Mouse (Mus musculus): ENCODE measurements around the gene Slc9a8. TPM values are rescaled to one million over a fixed set of nuclear protein-coding genes. Genes with fewer than 3 reads are reported as not detected.
A peak's percentile ranks its signal among the peaks of the same experiment; 100 is the strongest.

Gene Slc9a8
- polyA plus RNA-seq, 1 experiment, result 49.6 TPM

DNA sequence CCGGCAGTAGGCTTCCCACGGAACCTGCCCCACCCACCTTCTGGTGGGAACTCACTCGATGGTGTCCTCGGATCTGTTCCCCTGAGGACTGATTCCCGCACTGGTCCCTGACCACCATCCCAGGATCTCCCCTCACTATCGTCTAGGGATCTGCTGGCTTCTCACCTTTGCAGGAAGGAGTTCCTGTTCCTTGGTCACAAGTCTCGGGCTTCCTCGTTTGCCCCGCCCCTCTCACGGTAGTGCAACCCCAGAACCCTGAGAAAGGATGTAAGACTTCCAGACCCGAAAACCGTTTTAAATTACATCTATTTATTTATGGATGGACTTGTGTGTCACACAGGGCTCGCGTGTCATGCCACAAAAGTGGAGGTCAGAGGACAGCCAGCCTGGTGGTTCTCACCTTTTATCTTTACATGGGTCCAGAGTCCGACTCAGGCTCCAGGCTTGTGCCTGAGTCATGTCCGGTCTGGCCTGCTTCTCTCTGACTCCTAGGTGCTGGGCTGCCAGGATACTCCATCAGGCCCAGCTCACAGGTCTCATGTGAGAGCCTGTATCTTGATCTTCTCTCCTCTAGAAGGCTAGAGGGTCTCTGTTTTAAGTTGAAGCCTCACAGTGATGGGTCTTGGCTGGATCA is 14.1 kb upstream of the Slc9a8 start:
- no peak for DNase-seq (ENCODE audit: extremely low spot score in 1 of 2, low spot score in 1 of 2)

DNA sequence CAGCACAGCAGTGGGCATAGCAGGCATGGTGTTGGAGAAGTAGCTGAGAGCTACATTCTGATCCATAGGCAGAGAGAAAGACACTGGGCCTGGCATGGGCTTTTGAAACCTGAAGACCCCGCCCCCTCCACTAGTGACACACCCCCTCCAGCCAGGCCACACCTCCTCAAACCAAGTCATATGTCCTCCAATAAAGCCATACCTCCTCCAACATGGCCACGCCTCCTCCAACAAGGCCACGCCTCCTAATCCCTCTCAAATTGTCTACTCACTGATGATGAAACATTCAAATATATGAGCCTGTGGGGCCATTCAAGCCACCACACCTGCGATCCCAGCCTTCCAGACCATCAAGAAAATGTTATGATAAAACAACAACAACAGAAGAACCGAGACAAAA is 7.1 kb upstream of the Slc9a8 start:
- no peak for DNase-seq (ENCODE audit: extremely low spot score in 1 of 2, low spot score in 1 of 2)

DNA sequence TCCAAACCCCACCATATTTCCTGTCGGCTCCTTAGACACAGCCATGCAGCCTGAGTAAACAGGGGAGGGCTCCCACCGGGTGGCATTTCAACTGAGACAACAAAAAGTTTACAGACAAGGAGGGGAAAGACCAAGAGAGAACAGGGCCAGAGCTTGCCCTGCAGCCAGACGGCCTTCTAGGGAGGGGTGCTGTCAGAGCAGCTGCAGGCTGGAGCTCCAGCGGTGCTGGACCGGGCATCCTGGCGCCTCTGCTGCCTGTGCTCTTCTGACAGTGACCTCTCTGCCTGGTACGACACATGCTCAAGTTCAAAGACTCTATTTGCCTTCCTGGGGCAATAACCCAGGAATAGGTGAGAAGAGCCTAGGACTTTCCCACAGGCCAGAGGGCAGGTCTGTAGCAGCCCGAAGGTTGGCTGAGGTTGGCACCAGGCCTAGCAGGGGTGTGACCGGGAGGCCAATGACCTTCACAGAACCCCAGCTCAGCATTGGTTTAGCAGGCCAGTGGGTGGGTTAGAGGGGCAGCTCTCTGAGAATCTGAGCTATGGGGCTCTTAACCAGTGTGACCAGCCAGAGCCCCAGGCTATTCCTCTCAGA is 5.4 kb upstream of the Slc9a8 start:
- no peak for DNase-seq (ENCODE audit: extremely low spot score in 1 of 2, low spot score in 1 of 2)

DNA sequence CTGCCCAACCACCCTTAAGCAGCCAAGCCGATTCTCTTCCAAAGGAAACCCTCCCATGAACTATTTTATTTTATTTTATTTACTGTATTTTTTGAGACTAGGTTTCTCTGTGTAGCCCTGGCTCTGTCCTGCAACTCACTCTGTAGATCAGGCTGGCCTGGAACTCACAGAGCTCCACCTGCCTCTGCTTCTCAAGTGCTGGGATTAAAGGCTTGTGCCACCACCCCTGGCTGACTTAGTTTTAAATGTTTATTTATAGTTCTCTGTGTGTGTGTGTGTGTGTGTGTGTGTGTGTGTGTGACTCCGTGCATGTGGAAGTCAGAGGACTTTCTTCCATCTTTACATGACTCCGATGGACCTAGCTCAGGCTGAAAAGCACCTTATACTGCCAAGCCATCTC is 4.5 kb upstream of the Slc9a8 start:
- DNase-seq (ENCODE audit: extremely low spot score in 1 of 2, low spot score in 1 of 2), result no peak

DNA sequence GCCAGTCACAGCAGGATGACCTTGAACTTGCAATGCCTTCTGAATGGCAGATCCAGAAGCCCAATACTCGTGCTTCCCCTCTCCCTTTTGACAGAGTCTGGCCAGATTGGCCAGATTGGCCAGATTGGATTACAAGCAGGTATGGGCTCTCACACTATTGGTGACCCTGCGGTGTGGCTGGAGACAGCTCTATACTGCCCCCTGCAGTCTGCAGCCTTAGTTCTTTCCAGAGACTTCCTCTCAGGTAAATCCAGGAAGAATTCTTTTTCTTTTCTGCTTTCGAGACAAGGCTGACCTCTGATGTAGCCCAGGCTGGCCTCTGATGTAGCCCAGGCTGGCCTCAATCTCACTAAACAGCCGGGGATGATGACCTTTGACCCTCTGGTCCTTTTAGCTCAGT is 3.8 kb upstream of the Slc9a8 start:
- peak in 1 of 2 experiments; percentile 85 for DNase-seq (ENCODE audit: extremely low spot score in 1 of 2, low spot score in 1 of 2)

DNA sequence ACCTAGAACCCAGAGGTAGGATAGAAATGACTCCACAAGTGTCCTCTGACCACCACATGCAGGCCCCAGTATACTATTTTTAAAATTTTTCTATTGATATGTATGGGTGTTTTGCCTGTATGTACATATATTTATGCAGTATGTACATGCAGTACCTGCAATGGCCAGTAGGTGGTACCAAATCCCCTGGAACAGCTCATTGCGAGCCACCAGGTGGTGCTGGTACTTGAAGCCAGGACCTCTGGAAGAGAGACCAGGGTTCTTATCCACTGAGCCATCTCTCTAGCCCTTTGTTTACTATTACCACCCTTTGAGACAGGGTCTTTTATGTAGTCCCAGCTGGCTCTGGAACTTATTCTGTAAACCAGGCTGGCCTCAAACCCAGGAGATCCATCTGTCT is 2.3 kb upstream of the Slc9a8 start:
- peak; percentile 32 to 77 for DNase-seq (ENCODE audit: extremely low spot score in 1 of 2, low spot score in 1 of 2)

DNA sequence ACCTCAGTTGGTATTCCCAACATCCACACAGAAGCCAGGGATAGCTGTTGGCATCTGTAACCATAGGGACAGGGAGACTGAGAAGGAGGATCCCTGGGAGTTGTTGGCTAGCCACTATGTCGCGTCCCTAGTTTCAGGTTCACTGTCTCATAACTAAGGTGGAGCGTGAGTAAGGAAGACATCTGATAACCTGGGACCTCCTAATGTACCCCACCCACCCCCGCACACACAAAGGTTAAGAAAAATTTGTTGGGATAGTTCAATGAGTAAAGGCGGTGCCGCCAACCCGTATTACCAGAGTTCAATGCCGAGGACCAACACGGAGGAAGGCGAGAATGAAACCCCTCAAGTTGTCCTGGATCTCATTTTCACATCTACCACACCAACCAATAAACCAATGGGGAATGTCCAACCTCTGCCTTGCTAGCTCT is 686 bp upstream of the Slc9a8 start:
- peak in 1 of 2 experiments; percentile 5 for DNase-seq (ENCODE audit: extremely low spot score in 1 of 2, low spot score in 1 of 2)

DNA sequence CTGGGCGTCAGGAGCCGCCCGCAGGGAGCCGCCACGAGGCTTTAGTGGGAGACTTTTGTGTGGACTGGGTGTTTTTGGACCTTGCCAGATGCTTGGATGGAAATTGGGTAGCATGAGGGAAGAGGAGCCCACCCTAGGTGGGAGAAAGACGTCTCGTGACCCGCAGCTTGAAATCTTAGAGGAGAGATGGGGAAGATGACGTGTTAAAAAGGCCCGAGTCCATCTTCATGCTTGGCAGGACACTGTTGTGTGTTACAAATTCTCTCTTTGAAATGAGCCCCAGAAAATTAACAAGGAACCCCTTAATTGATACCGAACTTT is 598 bp downstream of the Slc9a8 start:
- DNase-seq (ENCODE audit: extremely low spot score in 1 of 2, low spot score in 1 of 2), result no peak

DNA sequence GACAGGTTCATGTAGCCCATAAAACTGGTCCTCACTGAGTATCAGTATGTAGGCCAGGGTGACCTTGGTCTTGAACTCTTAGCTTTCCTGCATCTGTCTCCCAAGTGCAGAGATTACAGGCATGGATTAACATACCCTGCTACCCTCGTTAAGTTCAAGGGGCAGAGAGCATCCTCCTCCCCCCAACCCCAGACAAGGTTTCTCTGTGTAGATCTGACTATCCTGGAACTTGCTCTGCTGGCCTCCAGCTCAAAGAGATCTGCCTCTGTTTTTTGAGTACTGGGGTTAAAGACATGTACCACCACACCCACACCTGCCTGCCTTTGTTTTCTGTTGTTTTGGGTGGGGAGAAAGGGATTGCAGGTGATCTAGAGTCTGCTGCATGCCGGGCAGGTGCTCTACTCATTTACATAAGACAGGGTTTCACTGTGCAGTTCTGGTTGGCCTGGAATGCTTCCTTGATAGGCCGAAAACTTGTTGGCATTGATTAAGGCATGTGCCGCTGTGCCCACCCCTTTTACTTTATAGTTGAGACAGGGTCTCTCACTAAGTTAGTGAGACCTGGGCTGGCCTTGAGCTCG is 1.6 kb downstream of the Slc9a8 start:
- DNase-seq (ENCODE audit: extremely low spot score in 1 of 2, low spot score in 1 of 2), result no peak

DNA sequence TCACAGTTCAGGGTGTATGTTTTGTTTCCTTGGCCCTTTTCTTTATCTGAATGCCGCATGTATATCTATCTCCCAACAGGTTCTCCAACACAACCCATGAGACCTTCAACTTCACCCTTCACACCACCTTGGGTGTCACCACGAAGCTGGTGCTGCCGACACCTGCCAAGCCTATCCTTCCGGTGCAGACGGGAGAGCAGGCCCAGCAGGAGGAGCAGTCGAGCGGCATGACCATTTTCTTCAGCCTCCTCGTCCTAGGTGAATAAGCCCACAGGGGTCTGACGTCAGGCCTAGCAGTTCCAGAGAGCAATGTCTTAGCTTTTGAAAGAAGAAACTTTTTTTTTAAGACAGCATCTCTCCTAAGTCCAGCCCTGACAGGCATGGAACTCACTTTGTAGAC is 2.5 kb downstream of the Slc9a8 start:
- no peak for DNase-seq (ENCODE audit: extremely low spot score in 1 of 2, low spot score in 1 of 2)

DNA sequence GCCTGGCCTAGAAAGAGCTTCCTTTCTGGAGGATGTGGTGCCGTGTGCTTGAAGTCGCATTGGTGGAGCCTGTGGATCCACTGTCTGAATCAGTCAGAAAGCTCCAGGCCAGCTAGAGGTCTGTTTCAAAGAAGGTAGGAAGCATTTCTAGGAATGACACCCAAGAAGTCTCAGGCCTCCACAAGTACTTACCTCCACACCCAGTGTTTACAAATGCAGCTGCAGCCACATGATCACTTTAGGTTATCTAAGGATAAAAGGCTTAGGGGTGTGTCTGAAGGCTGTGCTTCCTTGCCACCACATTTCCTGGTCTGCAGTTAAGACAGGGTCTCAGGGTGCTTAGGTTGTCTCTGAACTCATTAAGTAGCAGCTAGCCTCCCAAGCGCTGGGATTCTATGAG is 3.0 kb downstream of the Slc9a8 start:
- no peak for DNase-seq (ENCODE audit: extremely low spot score in 1 of 2, low spot score in 1 of 2)

DNA sequence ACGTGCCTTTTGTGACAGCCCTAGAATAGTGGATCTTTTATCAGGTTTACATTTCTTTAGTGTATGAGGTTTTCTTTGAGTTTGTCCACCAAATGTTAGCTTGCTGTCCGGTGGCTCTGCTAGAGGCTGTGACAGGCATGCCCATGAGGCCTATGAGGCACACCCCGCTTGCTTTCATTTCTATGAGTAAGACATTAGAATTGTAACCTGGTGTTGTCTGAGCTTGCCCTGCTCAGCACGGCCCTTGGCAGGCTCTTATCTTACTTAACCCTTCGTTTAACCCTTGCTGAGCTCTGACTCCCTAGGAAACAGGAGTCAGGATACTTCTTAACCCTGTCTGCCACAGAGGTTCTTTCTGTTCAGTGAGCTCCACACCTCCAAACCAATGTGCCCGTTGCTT is 3.9 kb downstream of the Slc9a8 start:
- no peak for DNase-seq (ENCODE audit: extremely low spot score in 1 of 2, low spot score in 1 of 2)

DNA sequence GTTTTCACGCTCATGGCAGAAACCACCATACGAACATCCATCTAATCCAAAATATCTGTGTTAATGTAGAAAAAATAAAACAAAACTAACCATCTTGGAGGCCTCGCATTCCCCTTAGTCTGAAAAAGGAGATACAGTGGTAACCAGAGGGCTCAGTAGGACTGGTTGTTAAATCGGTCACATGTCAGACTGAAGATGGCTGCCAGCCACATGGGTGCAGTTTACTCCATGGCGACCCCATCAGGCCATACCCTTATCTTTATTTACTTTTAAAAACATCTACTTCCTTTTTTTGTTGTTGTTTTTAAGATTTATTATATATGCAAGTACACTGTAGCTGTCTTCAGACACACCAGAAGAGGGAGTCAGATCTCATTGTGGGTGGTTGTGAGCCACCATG is 8.1 kb downstream of the Slc9a8 start:
- no peak for DNase-seq (ENCODE audit: extremely low spot score in 1 of 2, low spot score in 1 of 2)

DNA sequence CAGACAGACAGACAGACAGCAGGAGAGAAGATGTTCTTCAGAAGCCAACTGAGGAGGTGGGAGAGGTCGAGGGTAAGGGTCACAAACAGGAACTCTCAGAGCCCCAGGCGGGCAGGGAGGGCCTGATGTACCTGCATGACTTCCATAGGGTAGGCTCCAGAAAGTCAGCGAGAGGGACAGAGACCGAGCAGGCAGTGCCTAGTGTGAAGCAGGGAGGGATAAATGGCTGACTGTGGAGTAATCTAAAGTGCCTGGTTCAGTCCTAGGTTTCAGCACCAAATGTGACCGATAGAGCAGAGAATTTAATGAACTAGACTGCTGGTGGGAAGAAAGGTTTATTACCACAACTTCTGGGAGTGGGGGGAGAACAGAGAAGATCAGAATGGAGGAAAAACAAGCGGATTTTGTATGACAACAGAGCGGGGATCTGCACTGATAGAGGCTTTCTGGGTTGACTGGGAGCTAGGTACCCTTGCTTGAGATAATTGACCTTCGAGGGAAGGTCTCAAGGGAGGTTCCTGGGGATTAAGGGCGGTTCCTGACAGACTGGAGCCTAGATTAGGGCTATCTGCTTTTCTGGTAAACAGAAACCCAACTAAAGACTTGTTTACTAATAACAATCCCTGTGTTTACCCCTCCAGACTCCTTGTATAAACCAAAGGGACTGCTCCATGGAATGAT is 9.4 kb downstream of the Slc9a8 start:
- DNase-seq (ENCODE audit: extremely low spot score in 1 of 2, low spot score in 1 of 2), result no peak

DNA sequence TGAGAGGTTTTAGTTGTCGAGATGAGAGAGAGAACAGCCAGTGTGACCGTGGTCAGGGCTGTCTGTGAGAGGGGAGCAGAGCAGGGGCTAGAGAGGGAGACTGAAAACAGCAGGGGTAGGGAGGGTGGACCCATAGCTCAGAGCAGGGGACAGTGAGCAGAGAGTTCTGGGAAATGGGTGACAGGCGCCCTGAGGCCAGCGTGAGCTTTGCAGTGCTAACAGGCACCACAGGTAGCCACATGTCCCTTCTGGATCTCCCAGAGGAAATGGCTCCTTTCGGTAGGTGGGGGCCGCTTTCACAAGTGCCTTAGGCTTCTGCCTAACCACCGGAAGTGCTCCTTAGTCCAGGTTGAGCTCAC is 9.9 kb downstream of the Slc9a8 start:
- DNase-seq (ENCODE audit: extremely low spot score in 1 of 2, low spot score in 1 of 2), result no peak

DNA sequence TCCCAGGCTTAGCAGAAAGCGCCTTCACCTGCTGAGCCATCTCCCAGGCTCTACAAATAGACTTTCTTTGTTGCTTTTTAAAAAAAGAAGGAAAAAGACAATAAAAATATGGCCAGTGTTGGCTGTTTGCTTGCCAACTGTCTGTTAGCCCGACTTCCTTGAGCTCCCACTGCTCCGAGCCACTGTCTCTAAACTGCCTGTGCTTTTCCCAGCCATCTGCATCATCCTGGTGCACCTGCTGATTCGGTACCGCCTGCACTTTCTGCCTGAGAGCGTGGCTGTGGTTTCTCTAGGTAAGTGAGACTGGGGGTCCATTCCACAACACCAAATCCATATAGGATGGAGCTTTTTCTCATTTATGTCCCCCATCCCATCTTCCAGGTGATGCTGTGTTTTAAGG is 13.1 kb downstream of the Slc9a8 start:
- DNase-seq (ENCODE audit: extremely low spot score in 1 of 2, low spot score in 1 of 2), result no peak

DNA sequence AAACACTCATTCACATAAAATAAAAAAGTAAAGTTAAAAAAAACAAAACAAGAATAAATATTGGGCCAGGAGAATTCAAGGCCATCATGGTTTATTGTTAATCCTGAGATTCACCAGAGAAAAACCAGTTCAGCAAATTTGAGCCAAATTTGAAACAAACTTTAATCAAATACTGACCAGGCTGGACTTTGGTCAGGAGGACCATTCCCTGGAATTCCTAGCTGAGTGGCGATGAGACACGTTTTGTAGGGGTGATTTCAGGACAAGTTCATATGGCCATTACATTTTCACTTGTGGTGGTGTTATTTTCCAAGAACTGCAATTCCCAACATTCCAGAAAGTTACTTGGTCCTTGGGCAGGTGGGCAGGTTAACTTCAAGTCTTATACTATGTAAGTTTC is 14.1 kb downstream of the Slc9a8 start:
- no peak for DNase-seq (ENCODE audit: extremely low spot score in 1 of 2, low spot score in 1 of 2)

DNA sequence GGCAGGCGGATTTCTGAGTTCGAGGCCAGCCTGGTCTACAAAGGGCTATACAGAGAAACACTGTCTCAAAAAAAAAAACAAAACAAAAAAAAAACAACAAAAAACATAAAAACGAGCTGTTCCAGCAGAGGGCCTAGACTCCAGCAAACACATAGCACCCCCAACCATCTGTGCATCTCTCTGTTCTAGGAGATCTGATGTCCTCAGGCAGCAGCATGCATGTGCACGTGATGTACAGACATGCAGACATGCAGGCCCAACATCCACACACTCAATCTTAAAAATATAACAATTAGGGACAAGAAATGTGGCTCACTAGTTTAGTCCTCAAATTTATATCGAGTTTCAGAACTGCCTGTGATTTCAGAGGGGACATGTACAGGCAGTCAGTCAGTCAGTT is 14.9 kb downstream of the Slc9a8 start:
- peak in 1 of 2 experiments; percentile 16 for DNase-seq (ENCODE audit: extremely low spot score in 1 of 2, low spot score in 1 of 2)

DNA sequence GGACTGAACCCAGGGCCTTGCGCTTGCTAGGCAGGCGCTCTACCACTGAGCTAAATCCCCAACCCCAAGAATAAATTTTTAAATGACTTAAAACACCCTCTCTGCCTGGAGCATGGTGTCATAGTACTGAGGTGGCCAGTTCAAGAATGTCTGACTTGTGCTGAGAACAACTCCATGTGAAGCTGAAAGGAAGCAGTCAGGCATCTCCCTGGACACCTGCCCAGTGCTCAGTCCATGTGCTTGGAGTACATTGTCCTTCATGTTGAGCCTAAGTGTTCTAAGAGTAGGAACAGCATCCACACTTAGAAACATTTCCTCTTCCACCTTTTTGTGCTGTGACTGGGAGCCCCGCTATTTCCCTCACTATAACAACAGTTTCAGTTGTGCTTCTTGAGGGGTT is 17.9 kb downstream of the Slc9a8 start:
- no peak for DNase-seq (ENCODE audit: extremely low spot score in 1 of 2, low spot score in 1 of 2)

DNA sequence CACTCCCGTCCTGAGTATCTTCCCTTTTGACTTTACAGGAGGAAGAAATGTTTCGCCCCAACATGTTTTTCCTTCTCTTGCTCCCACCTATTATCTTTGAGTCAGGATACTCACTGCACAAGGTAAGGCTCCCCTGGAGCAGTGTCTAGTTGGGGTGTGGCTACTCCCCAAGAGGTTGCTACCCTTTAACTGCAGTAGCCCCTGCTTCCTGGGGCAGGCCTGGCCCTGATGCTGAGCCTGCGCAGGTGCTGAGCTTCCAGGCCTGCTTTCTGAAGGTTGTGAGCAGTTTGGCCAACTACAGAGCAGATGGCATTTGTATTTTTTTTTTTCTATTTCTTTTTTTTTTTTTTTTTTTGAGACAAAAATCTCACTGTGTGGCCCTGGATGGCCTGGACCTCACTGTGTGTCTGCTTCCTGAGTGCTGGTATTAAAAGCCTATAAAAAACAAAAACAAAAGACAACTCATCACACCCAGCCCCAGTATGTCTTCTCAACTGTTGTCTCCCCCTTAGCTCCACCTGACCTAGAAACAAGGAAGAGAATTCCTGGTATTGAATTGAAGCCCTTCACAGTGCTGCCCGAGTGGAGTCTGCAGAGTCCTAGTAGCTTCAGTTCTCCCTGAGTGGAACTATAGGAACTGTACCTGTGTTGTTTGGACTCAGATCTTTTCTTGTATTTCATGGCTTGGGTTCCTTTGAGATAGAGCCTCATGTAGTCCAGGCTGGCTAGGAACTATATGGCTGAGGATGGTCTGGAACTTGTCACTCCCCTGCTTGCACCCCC is 22.1 kb downstream of the Slc9a8 start:
- no peak for DNase-seq (ENCODE audit: extremely low spot score in 1 of 2, low spot score in 1 of 2)
